Mouse (Mus musculus) limb, embryonic 15.5 days (tissue): Measurements from ENCODE around the gene Mical3. TPM values are rescaled to one million over a fixed set of nuclear protein-coding genes. Genes with fewer than 3 reads are reported as not detected.
A peak's percentile ranks its signal among the peaks of the same experiment; 100 is the strongest.

Source experiments
- ATAC-seq: fragments of 200-750 bp; cut with Nextera tagmentation; 2 replicates; pipeline ENCODE4 v1.8.0; 2017; ENCODE audit warnings: low read depth, moderate TSS enrichment; ENCODE audit not compliant: insufficient number of reproducible peaks, low FRiP score, low TSS enrichment
- H3K27ac ChIP-seq: fragments of 300-500 bp; sonication (generic); 2 replicates; pipeline ENCODE4 v1.5.1; 2015; ENCODE audit warnings: moderate library complexity, mild to moderate bottlenecking, inconsistent platforms
- H3K27me3 ChIP-seq: fragments of 300-500 bp; sonication (generic); 2 replicates; pipeline ENCODE4 v1.6.1; 2015; ENCODE audit warnings: inconsistent platforms
- H3K36me3 ChIP-seq: fragments of 300-500 bp; sonication (generic); 2 replicates; pipeline ENCODE4 v1.6.1; 2015; ENCODE audit warnings: inconsistent platforms
- H3K4me1 ChIP-seq: fragments of 300-500 bp; sonication (generic); 2 replicates; pipeline ENCODE4 v1.6.1; 2015; ENCODE audit warnings: inconsistent platforms
- H3K4me2 ChIP-seq: fragments of 300-500 bp; sonication (generic); 2 replicates; pipeline ENCODE4 v1.6.1; 2015; ENCODE audit warnings: mild to moderate bottlenecking, inconsistent platforms
- H3K4me3 ChIP-seq: fragments of 300-500 bp; sonication (generic); 2 replicates; pipeline ENCODE4 v1.5.1; 2015; ENCODE audit warnings: mild to moderate bottlenecking, inconsistent platforms
- H3K9ac ChIP-seq: fragments of 300-500 bp; sonication (generic); 2 replicates; pipeline ENCODE4 v1.6.1; 2015; ENCODE audit warnings: inconsistent platforms
- H3K9me3 ChIP-seq: fragments of 300-500 bp; sonication (generic); 2 replicates; pipeline ENCODE4 v1.6.1; 2016; ENCODE audit warnings: inconsistent platforms
- WGBS: fragments of 180-500 bp; shearing (Covaris S2); methylation state at CpG from one replicate; pipeline ENCODE4 v1.1.7; 2015; 5-methylcytosine and 5-hydroxymethylcytosine counted together
- polyA plus RNA-seq: library from polyadenylated mRNA; unstranded; fragments of >200 nt; fragmentation: Nextera tagmentation; extraction: Ambion mirVana; gene quantifications from 2 replicates; pipeline ENCODE4 v1.2.1, GENCODE M21; 2015

The Mical3 gene
- polyA plus RNA-seq, 1 experiment from 2014 or later, result 9.7 TPM

GRCm38 (mm10) chr6:120987164-120987563 lies 143.6 kb downstream of the Mical3 start:
- Histone ChIP-seq H3K9ac (no peak overlapping the region), H3K4me2 (no peak overlapping the region), H3K4me1 (peaks cover 4% of the 10 kb centered on the region), H3K36me3 (peaks cover 4% of the 10 kb centered on the region; the same call in 1 of the 2 replicates), H3K27me3 (no peaks in the 10 kb centered on the region), H3K9me3 (no peaks in the 10 kb centered on the region), H3K27ac (0 out of 2 replicates have a peak overlapping the region, but pooled peaks have one; percentile 4), H3K4me3 (no peak overlapping the region)
- WGBS, result 76% methylated on average over 10 of the region's 10 CpGs
- ATAC-seq, result no peak

GRCm38 (mm10) chr6:120986172-120986571 lies 144.6 kb downstream of the Mical3 start:
- no peak for ATAC-seq
- Histone ChIP-seq H3K9me3 (no peaks in the 10 kb centered on the region), H3K27me3 (no peaks in the 10 kb centered on the region), H3K4me3 (no peak overlapping the region), H3K4me1 (peaks cover 4% of the 10 kb centered on the region), H3K27ac (no peak overlapping the region), H3K36me3 (peaks cover 4% of the 10 kb centered on the region; the same call in 1 of the 2 replicates), H3K4me2 (no peak overlapping the region), H3K9ac (no peak overlapping the region)
- 83% methylated on average over 3 of the region's 3 CpGs for WGBS

- WGBS, result 94% methylated on average over 13 of the region's 13 CpGs
- H3K9me3 ChIP-seq, result no peaks in the 10 kb centered on the region
- H3K27ac ChIP-seq, result no peak overlapping the region
- no peak overlapping the region for H3K9ac ChIP-seq
- peaks cover 16% of the 10 kb centered on the region; the same call in 1 of the 2 replicates for H3K36me3 ChIP-seq
- no peaks in the 10 kb centered on the region for H3K27me3 ChIP-seq
- H3K4me1 ChIP-seq, result peaks cover 14% of the 10 kb centered on the region
- no peak for ATAC-seq
- no peak overlapping the region for H3K4me2 ChIP-seq
- H3K4me3 ChIP-seq, result no peak overlapping the region
Measured at GRCm38 (mm10) chr6:120982314-120982713, 148.5 kb downstream of the Mical3 start.

GRCm38 (mm10) chr6:120981537-120981936 lies 149.3 kb downstream of the Mical3 start:
- no peak for ATAC-seq
- Histone ChIP-seq H3K36me3 (peaks cover 16% of the 10 kb centered on the region; the same call in 1 of the 2 replicates), H3K9me3 (no peaks in the 10 kb centered on the region), H3K4me2 (no peak overlapping the region), H3K9ac (no peak overlapping the region), H3K27ac (no peak overlapping the region), H3K4me3 (no peak overlapping the region), H3K4me1 (peaks cover 16% of the 10 kb centered on the region), H3K27me3 (no peaks in the 10 kb centered on the region)
- WGBS, result 60% methylated on average over 6 of the region's 6 CpGs

- Histone ChIP-seq H3K4me1 (peaks cover 16% of the 10 kb centered on the region), H3K4me2 (no peak overlapping the region), H3K36me3 (peaks cover 11% of the 10 kb centered on the region; the same call in 1 of the 2 replicates), H3K4me3 (no peak overlapping the region), H3K9me3 (no peaks in the 10 kb centered on the region), H3K27ac (peak overlapping the region; percentile 54; the same call in 1 of the 2 replicates), H3K9ac (no peak overlapping the region), H3K27me3 (no peaks in the 10 kb centered on the region)
- WGBS, result 50% methylated on average over 18 of the region's 18 CpGs
- no peak for ATAC-seq
Measured at GRCm38 (mm10) chr6:120978019-120978621, 152.7 kb downstream of the Mical3 start.

- no peaks in the 10 kb centered on the region for H3K9me3 ChIP-seq
- no peak overlapping the region for H3K4me2 ChIP-seq
- H3K9ac ChIP-seq, result no peak overlapping the region
- H3K36me3 ChIP-seq, result peaks cover 17% of the 10 kb centered on the region
- ATAC-seq, result no peak
- H3K4me3 ChIP-seq, result no peak overlapping the region
- no peaks in the 10 kb centered on the region for H3K27me3 ChIP-seq
- peaks cover 16% of the 10 kb centered on the region for H3K4me1 ChIP-seq
- 63% methylated on average over 11 of the region's 11 CpGs for WGBS
- H3K27ac ChIP-seq, result no peak overlapping the region
Measured at GRCm38 (mm10) chr6:120976991-120977390, 153.8 kb downstream of the Mical3 start.

- Histone ChIP-seq H3K36me3 (peaks cover 17% of the 10 kb centered on the region), H3K27ac (no peak overlapping the region), H3K4me1 (peaks cover 16% of the 10 kb centered on the region), H3K4me2 (no peak overlapping the region), H3K4me3 (no peak overlapping the region), H3K9me3 (no peaks in the 10 kb centered on the region), H3K9ac (no peak overlapping the region), H3K27me3 (no peaks in the 10 kb centered on the region)
- 66% methylated on average over 11 of the region's 12 CpGs for WGBS
- ATAC-seq, result no peak
Measured at GRCm38 (mm10) chr6:120976097-120976496, 154.7 kb downstream of the Mical3 start.

GRCm38 (mm10) chr6:120971797-120972590 lies 158.8 kb downstream of the Mical3 start:
- H3K4me2 ChIP-seq, result no peak overlapping the region
- no peak overlapping the region for H3K9ac ChIP-seq
- 55% methylated on average over 14 of the region's 14 CpGs for WGBS
- 0 out of 2 replicates have a peak, but pooled peaks cover under 1% of the 10 kb centered on the region for H3K4me1 ChIP-seq
- H3K4me3 ChIP-seq, result no peak overlapping the region
- H3K27ac ChIP-seq, result no peak overlapping the region
- H3K36me3 ChIP-seq, result peaks cover 17% of the 10 kb centered on the region
- no peak for ATAC-seq
- H3K9me3 ChIP-seq, result no peaks in the 10 kb centered on the region
- no peaks in the 10 kb centered on the region for H3K27me3 ChIP-seq

- Histone ChIP-seq H3K9me3 (no peaks in the 10 kb centered on the region), H3K36me3 (peaks cover 17% of the 10 kb centered on the region), H3K27me3 (no peaks in the 10 kb centered on the region), H3K27ac (no peak overlapping the region), H3K4me3 (no peak overlapping the region), H3K9ac (no peak overlapping the region), H3K4me1 (no peaks in the 10 kb centered on the region), H3K4me2 (no peak overlapping the region)
- WGBS, result 67% methylated on average over 8 of the region's 8 CpGs
- ATAC-seq, result 0 out of 2 replicates have a peak, but pooled peaks have one; percentile 72
Measured at GRCm38 (mm10) chr6:120970939-120971796, 159.6 kb downstream of the Mical3 start.

GRCm38 (mm10) chr6:120965814-120966213 lies 165.0 kb downstream of the Mical3 start:
- H3K36me3 ChIP-seq, result peaks cover 17% of the 10 kb centered on the region
- no peak overlapping the region for H3K4me3 ChIP-seq
- H3K27ac ChIP-seq, result no peak overlapping the region
- WGBS, result 19% methylated on average over 13 of the region's 13 CpGs
- H3K9me3 ChIP-seq, result no peaks in the 10 kb centered on the region
- ATAC-seq, result no peak
- H3K4me2 ChIP-seq, result no peak overlapping the region
- no peaks in the 10 kb centered on the region for H3K27me3 ChIP-seq
- no peak overlapping the region for H3K9ac ChIP-seq
- no peaks in the 10 kb centered on the region for H3K4me1 ChIP-seq

GRCm38 (mm10) chr6:120964179-120964578 lies 166.6 kb downstream of the Mical3 start:
- no peaks in the 10 kb centered on the region for H3K4me1 ChIP-seq
- no peak overlapping the region for H3K4me2 ChIP-seq
- peaks cover 11% of the 10 kb centered on the region for H3K36me3 ChIP-seq
- no peak overlapping the region for H3K4me3 ChIP-seq
- no peak overlapping the region for H3K9ac ChIP-seq
- no peaks in the 10 kb centered on the region for H3K9me3 ChIP-seq
- 86% methylated on average over 3 of the region's 3 CpGs for WGBS
- no peak overlapping the region for H3K27ac ChIP-seq
- no peak for ATAC-seq
- no peaks in the 10 kb centered on the region for H3K27me3 ChIP-seq
